Mouse (Mus musculus): ENCODE measurements around the gene Col16a1.

Col16a1 gene

DNA sequence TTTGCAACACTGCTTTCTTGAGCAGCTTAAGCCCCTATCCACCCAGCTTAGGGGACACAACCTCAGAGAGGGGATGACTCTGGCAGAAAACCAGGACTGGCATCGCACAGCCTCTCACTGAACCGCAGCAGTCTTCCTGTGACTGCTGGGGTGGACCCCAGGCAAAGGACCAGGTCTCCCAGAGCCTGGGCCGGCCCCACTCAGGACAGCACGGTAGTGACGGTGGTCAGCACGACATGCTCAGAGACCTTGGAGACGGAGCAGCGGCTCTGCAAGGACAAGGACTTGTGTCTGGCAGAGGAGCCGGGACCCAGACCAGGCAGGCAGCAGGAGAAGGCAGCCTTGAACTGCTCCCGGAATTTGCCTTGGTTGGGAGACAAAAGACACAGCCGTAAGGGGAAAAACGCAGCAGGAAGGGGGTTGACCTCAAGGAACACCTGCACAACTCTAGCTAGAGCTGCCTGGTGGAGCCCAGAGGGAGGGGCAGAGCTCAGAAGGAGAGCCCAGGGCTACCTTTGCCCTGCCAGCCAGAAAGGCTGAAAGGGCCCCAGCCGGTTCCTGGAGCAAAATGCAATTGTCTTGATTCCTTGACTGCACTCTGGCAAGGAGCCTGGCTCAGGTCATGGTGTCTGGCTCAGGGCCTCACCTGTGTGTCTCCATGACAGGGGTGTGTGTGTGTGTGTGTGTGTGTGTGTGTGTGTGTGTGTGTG is 83.2 kb downstream of the Col16a1 start:
- no peak for DNase-seq (ENCODE audit: low read depth, low spot score)

DNA sequence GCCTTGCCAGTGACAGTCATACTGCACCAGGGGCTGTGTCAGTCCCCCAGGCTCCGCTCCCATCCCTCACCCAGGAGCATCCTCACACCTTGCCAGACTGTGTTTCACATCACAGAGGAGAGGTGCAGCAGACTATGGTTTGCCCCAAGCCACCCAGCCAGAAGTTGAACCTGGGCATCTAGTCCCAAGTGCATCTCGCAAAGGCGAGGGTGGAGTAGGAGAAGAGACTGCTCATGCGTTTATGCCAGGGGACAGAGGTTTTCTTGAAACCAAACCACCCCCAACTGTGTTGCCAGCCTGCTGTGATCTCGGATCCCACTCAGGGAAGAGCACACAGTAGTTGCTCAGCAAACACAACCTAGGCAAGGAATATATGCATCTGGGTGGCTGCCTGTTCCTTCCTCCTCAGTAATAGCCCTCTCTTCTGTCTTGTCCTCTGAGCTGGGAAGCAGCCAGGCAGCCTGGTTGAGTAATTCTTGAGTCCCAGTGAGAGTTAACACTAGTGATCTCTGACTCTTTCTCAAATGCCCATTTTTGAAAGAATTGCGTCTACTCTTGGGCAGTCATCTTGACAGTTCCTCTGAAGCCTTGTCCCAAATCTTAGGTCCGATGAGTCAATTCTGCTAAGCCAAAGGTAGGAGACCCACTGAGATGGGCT is 83.9 kb downstream of the Col16a1 start:
- no peak for DNase-seq (ENCODE audit: low read depth, low spot score)

- no peak for DNase-seq (ENCODE audit: low read depth, low spot score)
Measured at GRCm38 (mm10) chr4:130133399-130133798, 85.8 kb downstream of the Col16a1 start.

DNA sequence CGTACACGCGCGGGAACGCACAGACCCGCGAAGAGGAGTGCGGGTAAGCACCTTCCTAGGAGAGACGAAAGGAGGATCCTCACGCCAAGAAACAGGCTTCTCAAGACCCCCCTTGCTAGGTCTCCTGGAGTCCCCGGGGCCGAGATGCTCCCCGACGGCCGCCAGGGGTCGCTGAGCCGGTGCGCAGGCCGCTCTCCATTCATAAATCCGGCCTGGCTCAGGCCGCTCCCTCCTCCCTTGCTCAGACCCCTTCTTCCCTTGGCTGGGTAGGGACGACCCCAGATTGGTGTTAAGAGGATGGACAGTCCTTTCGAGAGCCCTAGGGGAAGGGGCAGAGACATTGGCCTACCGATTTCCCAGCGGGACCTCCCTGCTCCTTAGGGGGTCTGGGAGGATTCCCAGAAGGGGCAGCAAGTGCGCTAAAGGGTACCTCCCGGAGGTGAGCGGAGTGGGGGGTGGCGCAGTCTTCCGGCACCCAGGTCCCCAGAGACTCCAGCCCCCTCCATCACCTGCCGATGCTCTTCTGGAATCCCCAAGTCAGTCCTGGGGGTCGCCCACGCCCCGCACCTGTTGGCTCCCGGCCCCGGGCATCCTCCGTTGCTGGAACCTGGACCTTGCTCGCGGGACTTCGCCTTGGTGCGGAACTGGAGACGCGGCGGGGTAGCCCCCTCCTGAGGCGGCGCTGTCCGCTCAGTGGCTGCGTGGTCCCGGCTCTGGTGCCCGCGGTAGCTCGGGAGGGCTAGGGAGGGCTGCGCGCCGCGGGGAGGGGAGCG is 91.0 kb downstream of the Col16a1 start:
- peak; percentile 87 for DNase-seq (ENCODE audit: low read depth, low spot score)

DNA sequence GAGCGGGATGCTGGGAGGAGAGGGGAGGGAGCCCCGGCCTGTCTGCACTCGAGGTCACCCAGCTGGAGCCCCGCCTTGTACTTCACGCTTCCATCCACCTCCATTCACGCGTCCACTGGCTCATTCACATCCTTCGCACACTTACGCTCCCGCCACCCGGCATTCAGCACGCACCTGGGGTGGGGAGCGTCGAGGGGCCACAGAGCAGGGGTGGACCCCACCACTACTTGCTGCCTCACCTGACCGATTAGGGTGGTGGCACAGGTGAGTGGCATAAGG is 91.5 kb downstream of the Col16a1 start, which contains the start of gene Hcrtr1:
TSS of gene Hcrtr1 (minus strand) at position 146 of the 279 bp plus-strand sequence.
- DNase-seq (ENCODE audit: low read depth, low spot score): peak; percentile 24

DNA sequence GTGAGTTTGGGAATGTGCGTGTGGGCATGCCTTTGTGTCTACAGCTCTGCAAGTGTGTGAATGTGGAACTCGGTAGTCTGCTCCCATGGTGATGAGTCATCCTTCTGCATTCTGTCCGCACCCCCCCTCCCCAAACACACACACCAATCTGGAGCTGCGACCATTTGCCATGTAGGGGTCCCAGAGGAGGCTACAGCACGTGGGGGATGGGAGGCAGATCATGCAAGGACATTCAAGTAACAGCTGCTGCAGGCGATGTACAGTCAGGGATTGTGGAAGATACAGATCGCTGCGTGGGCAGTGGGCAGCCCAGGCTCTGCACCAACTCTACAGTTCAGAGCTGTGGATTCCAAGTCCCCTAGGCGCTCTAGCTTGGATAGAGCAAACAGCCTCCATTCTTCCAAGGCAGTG is 93.4 kb downstream of the Col16a1 start:
- DNase-seq (ENCODE audit: low read depth, low spot score): peak; percentile 34

- DNase-seq (ENCODE audit: low read depth, low spot score): no peak
Measured at GRCm38 (mm10) chr4:130141786-130142185, 94.1 kb downstream of the Col16a1 start.

DNA sequence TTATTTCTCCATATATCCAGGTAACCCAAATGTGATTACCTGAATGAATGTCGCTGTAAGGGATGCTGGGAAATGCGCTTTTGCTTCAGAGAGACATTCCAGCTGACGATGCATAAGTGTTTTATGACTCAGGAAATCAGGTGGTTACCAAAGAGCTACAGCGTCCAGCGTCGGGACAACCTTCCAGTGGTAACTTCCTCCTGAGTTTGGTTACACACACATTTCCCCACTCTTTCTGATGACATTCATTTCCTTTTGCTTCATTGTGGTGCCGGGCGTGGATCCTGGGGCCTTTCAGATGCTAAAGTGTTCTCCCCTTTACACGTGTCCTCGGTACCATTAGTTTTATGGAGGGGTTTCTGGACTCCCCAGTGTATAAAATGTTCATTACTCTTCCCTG is 100.8 kb downstream of the Col16a1 start:
- DNase-seq (ENCODE audit: low read depth, low spot score): no peak

Data from mesoderm, embryonic 11.5 days (tissue).